ENCODE assay signal across 1 mouse cellular context in the genomic region with DNA sequence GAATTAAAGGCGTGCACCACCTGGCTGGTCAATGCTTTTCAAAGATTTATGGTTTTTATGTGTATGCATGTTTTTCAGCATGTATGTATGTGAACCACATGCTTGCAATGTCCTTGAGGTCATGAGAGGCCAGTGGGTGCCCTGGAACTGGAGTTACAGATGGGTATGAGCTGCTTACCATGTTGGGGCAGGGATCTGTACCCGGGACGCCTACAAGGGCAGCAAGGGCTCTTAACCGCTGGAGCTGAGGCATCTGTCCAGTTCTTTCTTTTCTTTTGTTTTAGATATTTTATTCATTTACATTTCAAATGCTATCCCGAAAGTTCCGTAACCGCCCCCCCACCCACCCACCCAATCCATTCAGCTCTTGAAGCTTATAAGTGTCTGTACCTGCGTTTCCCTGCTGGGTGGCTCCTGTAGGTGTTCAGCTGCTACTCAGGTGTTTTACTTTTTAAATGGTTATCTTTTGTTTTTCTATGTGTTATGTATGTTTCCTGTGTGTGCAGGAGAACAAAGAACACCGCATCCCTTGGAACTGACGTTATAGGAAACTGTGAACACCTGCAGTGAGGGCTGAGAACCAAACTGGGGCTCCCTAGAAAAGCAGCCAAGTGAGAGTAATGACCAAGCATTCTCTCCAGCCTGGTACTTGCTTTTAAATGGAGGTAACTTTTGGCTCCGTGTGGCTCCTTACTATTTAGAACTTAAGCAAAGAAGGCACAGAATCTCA.
A peak's percentile ranks its signal among the peaks of the same experiment; 100 is the strongest.
TF ChIP-seq lines count a peak whose summit lies in the region.

No protein-coding gene starts in this region.

TF ChIP-seq in ES-E14, 5 proteins besides CTCF, POLR2A, EP300 and RAD21:
- TF ChIP-seq MAFK (IDR thresholded peaks at IDR 0.05; ENCODE audit: insufficient read depth, low read depth, low read length) (peak; percentile 59; the same call in 1 of the 2 replicates), ZC3H11A (IDR thresholded peaks at IDR 0.05; ENCODE audit: borderline replicate concordance, low read depth, low read length) (no peak)
TF ChIP-seq in ES-E14: peak in this region for 1.
